Mouse (Mus musculus) lung, embryonic 16.5 days (tissue): ENCODE results near the gene Tlr13. TPM values are rescaled to one million over a fixed set of nuclear protein-coding genes. Genes with fewer than 3 reads are reported as not detected.

ENCODE experiments used
- ATAC-seq: fragments of 200-750 bp; cut with Nextera tagmentation; 2 replicates; pipeline ENCODE4 v1.8.0; 2017; ENCODE audit warnings: low read depth, mild to moderate bottlenecking, moderate library complexity
- H3K27ac ChIP-seq: fragments of 300-500 bp; sonication (generic); 2 replicates; pipeline ENCODE4 v1.5.1; 2014; ENCODE audit warnings: mild to moderate bottlenecking, control low read depth, low read length
- H3K27me3 ChIP-seq: fragments of 300-500 bp; sonication (generic); 2 replicates; pipeline ENCODE4 v1.6.1; 2014; ENCODE audit warnings: low read depth, low read length, mixed read lengths; ENCODE audit not compliant: control insufficient read depth, insufficient read depth
- H3K36me3 ChIP-seq: fragments of 300-500 bp; sonication (generic); 2 replicates; pipeline ENCODE4 v1.6.1; 2014; ENCODE audit warnings: low read length; ENCODE audit not compliant: control insufficient read depth, insufficient read depth
- H3K4me1 ChIP-seq: fragments of 300-500 bp; sonication (generic); replicated peaks from 2 replicates; pipeline ENCODE4 v1.6.1; 2014; ENCODE audit warnings: low read length, mixed read lengths; ENCODE audit not compliant: control insufficient read depth, insufficient read depth
- H3K4me2 ChIP-seq: fragments of 300-500 bp; sonication (generic); 2 replicates; pipeline ENCODE4 v1.6.1; 2014; ENCODE audit warnings: low read depth, low read length, control low read depth
- H3K4me3 ChIP-seq: fragments of 300-500 bp; sonication (generic); 2 replicates; pipeline ENCODE4 v1.5.1; 2014; ENCODE audit warnings: mild to moderate bottlenecking, low read length, control low read depth
- H3K9ac ChIP-seq: fragments of 300-500 bp; sonication (generic); 2 replicates; pipeline ENCODE4 v1.6.1; 2014; ENCODE audit warnings: low read length, control low read depth
- H3K9me3 ChIP-seq: fragments of 300-500 bp; sonication (generic); 2 replicates; pipeline ENCODE4 v1.6.1; 2016; ENCODE audit warnings: low read length; ENCODE audit not compliant: control insufficient read depth
- WGBS: fragments of 180-500 bp; shearing (Covaris S2); extraction: QIAGEN DNeasy Blood & Tissue Kit; methylation state at CpG from one replicate; pipeline ENCODE4 v1.1.7; 2014; 5-methylcytosine and 5-hydroxymethylcytosine counted together
- polyA plus RNA-seq: library from polyadenylated mRNA; unstranded; fragments of >200 nt; fragmentation: Nextera tagmentation; extraction: Ambion mirVana; gene quantifications from 2 replicates; pipeline ENCODE4 v1.2.1, GENCODE M21; 2015

Tlr13 gene
- 1.2 and 1.4 TPM in 2 replicates for polyA plus RNA-seq

DNA sequence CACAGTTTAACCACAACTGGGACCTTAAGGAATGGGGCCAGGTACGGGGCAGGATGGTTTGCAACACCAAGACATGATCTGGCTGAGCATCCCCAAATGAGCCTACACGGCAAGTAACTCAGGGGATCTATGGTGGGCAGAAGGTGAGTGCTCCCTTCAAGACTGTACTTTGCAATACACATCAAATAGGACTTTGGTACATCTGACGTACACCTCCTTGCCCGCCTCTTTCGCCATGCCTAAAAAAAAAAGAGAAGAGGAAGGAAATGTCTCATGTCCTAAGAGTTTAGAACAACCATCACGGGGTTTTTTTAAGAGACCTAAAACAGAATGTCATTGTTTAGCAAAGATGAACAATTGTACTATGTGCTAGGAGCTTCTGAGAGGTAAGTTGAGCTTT, at the start of gene Tlr13:
Gene Tlr13, plus strand, starts transcription at position 269 of the 400 bp plus-strand sequence.
- H3K36me3 ChIP-seq, result no peaks in the 10 kb centered on the region
- no peak within 1 kb of the TSS for H3K27ac ChIP-seq
- H3K4me2 ChIP-seq, result no peak within 1 kb of the TSS
- no peaks in the 10 kb centered on the region for H3K9me3 ChIP-seq
- no peaks in the 10 kb centered on the region; the same call in 1 of the 2 replicates for H3K27me3 ChIP-seq
- whole genome bisulfite sequencing, result 84% methylated on average over 6 of the region's 6 CpGs
- no peak within 1 kb of the TSS for H3K9ac ChIP-seq
- no peak within 1 kb of the TSS for H3K4me3 ChIP-seq
- ATAC-seq, result no peak
- no peaks in the 10 kb centered on the region for H3K4me1 ChIP-seq

DNA sequence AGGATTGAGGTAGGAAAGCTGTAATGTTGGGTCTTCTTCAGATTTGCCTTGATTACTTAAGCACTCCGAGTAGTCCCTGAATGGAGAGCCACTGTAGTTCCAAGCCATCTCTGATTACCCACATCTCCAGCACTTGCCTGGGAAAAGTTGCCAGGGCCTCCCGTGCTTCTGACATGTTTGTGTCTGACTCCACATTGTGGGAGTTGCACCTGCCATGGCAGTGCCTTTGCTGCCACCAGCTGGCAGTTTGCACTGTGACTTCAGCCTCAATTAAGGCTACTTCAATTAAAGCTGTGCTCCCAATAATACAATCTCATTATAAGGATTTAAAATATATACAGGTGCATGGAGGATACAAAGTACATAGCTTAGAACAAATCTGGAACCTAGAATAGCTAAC, 37.5 kb upstream of the Tlr13 start:
- Histone ChIP-seq H3K36me3 (no peaks in the 10 kb centered on the region), H3K27ac (no peak overlapping the region), H3K4me2 (no peak overlapping the region), H3K4me3 (no peak overlapping the region), H3K9me3 (no peaks in the 10 kb centered on the region), H3K27me3 (no peaks in the 10 kb centered on the region), H3K9ac (no peak overlapping the region), H3K4me1 (no peaks in the 10 kb centered on the region)
- ATAC-seq, result no peak
- 43% methylated on average over 2 of the region's 2 CpGs for WGBS

DNA sequence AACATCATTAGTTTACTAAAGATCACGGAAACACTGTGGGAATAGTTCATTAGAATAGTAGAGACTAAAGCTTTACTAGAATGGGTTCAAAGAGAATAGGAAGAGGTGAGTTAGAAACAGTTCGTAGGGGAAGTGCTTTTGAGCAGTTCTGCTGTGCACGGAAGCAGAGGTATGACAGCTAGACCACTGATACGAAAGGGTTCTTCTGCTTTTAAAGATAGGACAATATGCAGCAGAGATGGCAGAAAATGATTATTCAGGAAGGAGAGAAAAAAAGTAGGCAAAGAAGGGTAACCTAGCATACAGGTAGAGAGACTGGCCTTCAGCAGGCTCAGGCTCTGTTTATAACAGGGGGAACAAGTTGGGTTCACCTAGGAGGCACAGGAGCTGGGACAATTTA, 29.1 kb upstream of the Tlr13 start:
- WGBS, result 90% methylated on average over 4 of the region's 4 CpGs
- H3K4me1 ChIP-seq, result no peaks in the 10 kb centered on the region
- H3K4me2 ChIP-seq, result no peak overlapping the region
- H3K4me3 ChIP-seq, result no peak overlapping the region
- no peaks in the 10 kb centered on the region for H3K36me3 ChIP-seq
- H3K27ac ChIP-seq, result no peak overlapping the region
- ATAC-seq, result no peak
- H3K9ac ChIP-seq, result no peak overlapping the region
- no peaks in the 10 kb centered on the region for H3K9me3 ChIP-seq
- no peaks in the 10 kb centered on the region for H3K27me3 ChIP-seq

DNA sequence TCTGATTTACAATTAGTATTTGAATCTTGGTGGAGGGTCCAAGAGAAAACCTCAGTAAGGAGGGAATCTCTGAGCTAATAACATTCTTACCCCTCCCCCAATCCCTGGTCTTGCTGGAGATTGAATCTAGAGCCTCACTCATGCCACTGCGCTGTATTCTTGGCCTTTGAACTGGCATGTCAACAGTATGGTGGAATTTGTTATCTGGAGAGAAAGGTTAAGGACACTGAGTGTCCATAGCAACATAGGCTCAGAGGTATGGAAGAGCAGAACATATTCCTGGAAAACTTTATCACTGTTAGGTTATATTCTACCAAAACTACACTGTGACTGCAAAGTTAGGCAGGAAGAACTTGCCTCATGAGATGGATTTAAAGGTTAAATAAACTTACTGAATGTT, 28.3 kb upstream of the Tlr13 start:
- Histone ChIP-seq H3K4me2 (no peak overlapping the region), H3K9me3 (no peaks in the 10 kb centered on the region), H3K27ac (no peak overlapping the region), H3K4me3 (no peak overlapping the region), H3K27me3 (no peaks in the 10 kb centered on the region), H3K36me3 (peaks cover 1% of the 10 kb centered on the region; the same call in 1 of the 2 replicates), H3K4me1 (no peaks in the 10 kb centered on the region), H3K9ac (no peak overlapping the region)
- 65% methylated on average over 1 of the region's 1 CpGs for WGBS
- no peak for ATAC-seq

DNA sequence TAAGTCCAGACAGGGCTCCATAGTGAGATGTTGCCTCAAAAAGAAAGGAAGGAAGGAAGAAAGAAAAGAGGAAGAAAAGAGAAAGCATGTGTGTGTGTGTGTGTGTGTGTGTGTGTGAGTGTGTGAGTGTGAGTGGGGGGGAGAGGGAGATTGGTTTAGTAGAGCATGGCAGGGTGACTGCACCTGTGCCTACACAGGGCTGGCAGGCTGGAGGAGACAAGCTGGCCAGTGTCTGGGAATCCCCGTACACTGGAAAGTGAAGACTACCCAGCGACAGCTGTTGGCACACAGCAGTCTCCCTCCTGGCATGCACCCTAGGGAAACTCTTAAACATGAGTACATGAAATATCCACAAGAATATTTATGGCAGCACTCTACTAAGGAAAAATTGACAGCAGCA, 20.2 kb upstream of the Tlr13 start:
- no peak for ATAC-seq
- 70% methylated on average over 2 of the region's 2 CpGs for whole genome bisulfite sequencing
- no peak overlapping the region for H3K4me3 ChIP-seq

DNA sequence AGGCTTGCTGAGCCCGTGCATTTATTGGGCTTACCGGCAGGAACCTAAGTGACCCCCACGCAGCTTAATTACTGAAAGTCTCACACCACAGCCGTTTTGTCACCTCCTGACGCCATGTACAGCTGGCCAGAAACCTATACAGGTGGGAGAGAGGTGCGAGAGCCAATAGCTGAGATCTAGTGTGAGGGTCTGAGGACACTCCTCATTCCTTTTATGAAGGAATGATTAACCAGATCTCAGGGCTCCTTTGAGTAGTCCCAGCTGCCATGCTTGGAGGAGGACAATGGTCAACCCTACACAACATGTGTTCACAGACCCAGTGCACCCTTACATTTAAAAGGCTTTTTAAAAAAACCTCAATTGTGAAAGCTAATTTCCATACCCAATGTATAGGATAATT, 14.7 kb upstream of the Tlr13 start:
- no peak for ATAC-seq

More for the DNA sequence above, 20.2 kb upstream of the Tlr13 start:
- Histone ChIP-seq H3K27ac (no peak overlapping the region), H3K4me1 (no peaks in the 10 kb centered on the region), H3K9me3 (no peaks in the 10 kb centered on the region), H3K4me2 (no peak overlapping the region), H3K9ac (no peak overlapping the region), H3K36me3 (peaks cover 3% of the 10 kb centered on the region; the same call in 1 of the 2 replicates), H3K27me3 (no peaks in the 10 kb centered on the region; the same call in 1 of the 2 replicates)

DNA sequence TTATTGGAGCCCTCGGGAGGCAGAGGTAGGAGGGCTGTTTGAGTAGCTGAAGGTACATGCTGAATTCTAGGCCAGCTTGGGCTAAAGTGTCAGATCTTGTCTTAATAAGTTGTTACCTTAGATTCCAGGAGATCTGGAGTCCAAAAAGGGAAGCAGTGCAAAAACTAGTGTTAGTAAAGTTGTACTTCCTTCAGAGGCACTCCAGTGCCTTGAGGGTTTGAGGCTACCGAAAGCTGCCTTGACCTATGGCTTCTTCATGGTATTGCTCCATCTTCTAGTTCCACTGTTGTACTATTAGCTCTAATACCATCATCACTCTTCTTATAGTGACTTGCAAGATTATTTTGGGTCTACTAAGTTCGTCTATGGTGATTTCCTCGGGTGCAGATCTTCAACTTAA, 13.1 kb upstream of the Tlr13 start:
- Histone ChIP-seq H3K9ac (no peak overlapping the region), H3K9me3 (no peaks in the 10 kb centered on the region)
- WGBS, result 93% methylated on average over 4 of the region's 4 CpGs

More for the DNA sequence above, 14.7 kb upstream of the Tlr13 start:
- no peak overlapping the region for H3K4me3 ChIP-seq
- no peaks in the 10 kb centered on the region for H3K9me3 ChIP-seq
- H3K4me1 ChIP-seq, result no peaks in the 10 kb centered on the region
- H3K4me2 ChIP-seq, result no peak overlapping the region
- 74% methylated on average over 6 of the region's 6 CpGs for WGBS
- no peaks in the 10 kb centered on the region; the same call in 1 of the 2 replicates for H3K27me3 ChIP-seq
- no peak overlapping the region for H3K9ac ChIP-seq
- H3K36me3 ChIP-seq, result no peaks in the 10 kb centered on the region
- no peak overlapping the region for H3K27ac ChIP-seq

DNA sequence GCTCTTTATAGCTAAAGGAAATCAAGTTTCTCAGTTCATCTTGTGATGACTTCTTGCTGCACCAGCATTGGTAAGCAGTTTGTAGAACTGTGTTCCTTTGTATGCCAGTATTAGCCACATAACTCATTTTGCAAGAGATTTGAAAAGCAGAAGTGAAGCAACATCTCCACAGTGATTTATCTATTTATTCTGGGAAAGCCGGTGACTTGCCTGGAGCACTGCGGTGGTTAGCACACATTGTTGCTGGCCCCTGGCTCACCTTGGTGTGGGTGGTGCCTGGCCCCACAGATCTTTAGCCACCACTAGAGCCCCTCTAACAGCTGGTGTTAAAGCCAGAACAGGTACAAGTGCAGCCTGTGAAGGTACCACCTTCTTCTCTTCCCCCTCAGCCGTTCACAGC, 8.1 kb upstream of the Tlr13 start:
- WGBS, result 56% methylated on average over 2 of the region's 3 CpGs
- Histone ChIP-seq H3K27ac (no peak overlapping the region), H3K4me2 (no peak overlapping the region), H3K36me3 (no peaks in the 10 kb centered on the region), H3K9ac (no peak overlapping the region), H3K27me3 (no peaks in the 10 kb centered on the region; the same call in 1 of the 2 replicates), H3K4me3 (no peak overlapping the region), H3K9me3 (no peaks in the 10 kb centered on the region), H3K4me1 (no peaks in the 10 kb centered on the region)
- no peak for ATAC-seq

More for the DNA sequence above, 13.1 kb upstream of the Tlr13 start:
- H3K27ac ChIP-seq, result no peak overlapping the region
- no peak overlapping the region for H3K4me2 ChIP-seq
- no peaks in the 10 kb centered on the region for H3K4me1 ChIP-seq
- H3K36me3 ChIP-seq, result no peaks in the 10 kb centered on the region
- H3K27me3 ChIP-seq, result no peaks in the 10 kb centered on the region; the same call in 1 of the 2 replicates
- H3K4me3 ChIP-seq, result no peak overlapping the region
- no peak for ATAC-seq

DNA sequence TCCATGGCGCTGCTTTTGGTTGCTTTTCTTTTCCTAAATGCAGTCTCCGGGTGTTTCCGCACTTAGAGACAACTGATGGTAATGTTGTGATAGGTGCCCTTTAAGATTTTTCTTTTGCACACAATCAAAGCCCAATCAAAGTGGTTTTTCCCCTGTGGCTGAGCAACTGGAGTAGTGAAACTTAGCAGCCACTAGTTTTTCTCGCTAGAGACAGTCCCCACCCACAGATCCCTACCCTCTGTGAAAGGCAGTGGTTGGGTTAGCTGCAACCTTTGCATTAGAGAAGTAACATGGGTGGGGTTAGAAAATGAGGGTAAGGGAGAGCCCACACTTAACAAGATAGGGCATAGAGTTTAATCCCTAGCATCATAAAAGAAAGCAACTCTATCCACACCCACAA, 7.5 kb upstream of the Tlr13 start:
- WGBS, result 79% methylated on average over 4 of the region's 4 CpGs
- H3K4me2 ChIP-seq, result no peak overlapping the region

More for the DNA sequence above, 7.5 kb upstream of the Tlr13 start:
- H3K36me3 ChIP-seq, result no peaks in the 10 kb centered on the region
- H3K4me3 ChIP-seq, result no peak overlapping the region
- H3K27ac ChIP-seq, result no peak overlapping the region
- H3K27me3 ChIP-seq, result no peaks in the 10 kb centered on the region; the same call in 1 of the 2 replicates
- H3K9ac ChIP-seq, result no peak overlapping the region
- ATAC-seq, result no peak
- H3K9me3 ChIP-seq, result no peaks in the 10 kb centered on the region
- H3K4me1 ChIP-seq, result no peaks in the 10 kb centered on the region
